ENCODE assay signal across 14 mouse cellular contexts in genomic region chr5:140183387-140183786, GRCm38 (mm10).
"Had no signal": no experiment of that assay in that cellular context is flagged by ENCODE, and none has a peak within 500 bp of the region (broad histone marks: within the 10 kb centered on the region; RNA-seq: fewer than 3 reads in every experiment).

No protein-coding gene starts in this region.

- H3K9me3 ChIP-seq: limb, embryonic 15.5 days; liver, embryonic 12.5 days; midbrain, embryonic 10.5 days; midbrain, embryonic 15.5 days had no signal

- H3K27me3 ChIP-seq: limb, embryonic 15.5 days; liver, embryonic 12.5 days; midbrain, embryonic 15.5 days had no signal

- ATAC-seq: inflammation-experienced regulatory T-cells, adult 6 months; intestine, postnatal 0 days; liver, embryonic 12.5 days; midbrain, embryonic 15.5 days had no signal

- H3K4me3 ChIP-seq: limb, embryonic 15.5 days; liver, embryonic 12.5 days; midbrain, embryonic 10.5 days; midbrain, embryonic 15.5 days had no signal

- H3K36me3 ChIP-seq: limb, embryonic 15.5 days; liver, embryonic 12.5 days; midbrain, embryonic 10.5 days; midbrain, embryonic 15.5 days had no signal

- H3K27ac ChIP-seq: limb, embryonic 15.5 days; liver, embryonic 12.5 days; midbrain, embryonic 10.5 days; midbrain, embryonic 15.5 days had no signal

- H3K9ac ChIP-seq: limb, embryonic 15.5 days; liver, embryonic 12.5 days; lung, embryonic 14.5 days; midbrain, embryonic 15.5 days had no signal

- DNase-seq: kidney, adult 8-10 months; kidney, postnatal 36 days; lung, embryonic 14.5 days; lung, postnatal 10 days; lung, postnatal 4 days; spleen, adult 18-20 months; thymus, adult 2 months; thymus, postnatal 25 days had no signal

- H3K4me2 ChIP-seq: limb, embryonic 15.5 days; liver, embryonic 12.5 days; lung, embryonic 14.5 days; midbrain, embryonic 15.5 days had no signal
